Mouse (Mus musculus): ENCODE data around the gene Alpl. TPM values are rescaled to one million over a fixed set of nuclear protein-coding genes. Genes with fewer than 3 reads are reported as not detected.

The Alpl gene
- polyA plus RNA-seq, 1 experiment from 2014 or later, result 149 TPM

DNA sequence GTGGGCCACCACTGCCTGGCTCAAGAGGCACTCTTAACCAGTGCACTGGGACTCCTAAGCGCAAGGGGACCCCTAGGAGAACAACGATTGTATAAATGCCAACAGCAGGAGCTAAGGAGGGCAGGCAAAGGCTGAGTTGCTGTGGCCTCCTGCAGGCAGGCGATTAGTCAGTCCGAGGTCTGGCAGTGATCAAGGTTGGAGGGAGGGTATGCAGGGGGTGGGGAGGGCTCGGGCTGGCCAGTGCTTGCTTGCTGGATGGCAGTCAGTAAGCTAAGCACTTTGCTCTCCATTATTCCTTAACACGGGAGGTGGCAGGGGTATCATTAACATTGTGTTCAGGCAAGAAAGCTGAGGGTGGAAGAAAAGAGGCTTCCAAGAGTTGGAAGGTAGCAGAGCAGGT lies 34.2 kb upstream of the Alpl start:
- no peak for DNase-seq (ENCODE audit: low spot score)
- Histone ChIP-seq H3K9me3 (ENCODE audit: control insufficient read depth, low read length) (no peaks in the 10 kb centered on the region), H3K36me3 (ENCODE audit: control insufficient read depth, insufficient read depth, low read length) (no peaks in the 10 kb centered on the region), H3K9ac (ENCODE audit: low read depth, low read length) (no peak overlapping the region), H3K4me2 (ENCODE audit: low read depth, low read length) (no peak overlapping the region), H3K27me3 (replicated peaks; ENCODE audit: control insufficient read depth, insufficient read depth, low read length) (peaks cover 3% of the 10 kb centered on the region; the same call in 1 of the 2 replicates), H3K27ac (replicated peaks; ENCODE audit: low read depth, low read length) (no peak overlapping the region), H3K4me1 (ENCODE audit: control insufficient read depth, insufficient read depth, low read length) (no peaks in the 10 kb centered on the region), H3K4me3 (ENCODE audit: low read depth, low read length) (no peak overlapping the region)
- 11% methylated on average over 6 of the region's 6 CpGs for WGBS
- no peak for ATAC-seq (ENCODE audit: low read depth)

DNA sequence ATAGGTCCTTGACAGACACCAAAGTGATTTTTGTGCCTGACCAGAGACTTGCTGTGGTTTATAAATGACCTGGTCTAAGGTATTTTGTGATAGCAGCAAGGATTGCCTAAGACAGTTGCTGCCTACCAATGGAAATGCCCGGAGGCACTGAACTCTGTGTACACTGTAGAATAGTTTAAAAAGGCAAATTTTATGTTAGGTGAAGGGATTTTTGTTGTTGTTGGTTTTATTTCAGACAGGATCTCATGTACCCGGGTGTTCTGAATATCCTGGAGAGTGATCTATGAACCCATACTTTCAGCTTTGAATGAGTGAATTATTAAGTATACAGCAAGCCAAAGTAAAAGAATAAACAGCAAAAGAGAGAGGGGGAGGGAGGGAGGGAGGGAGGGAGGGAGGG lies 28.7 kb upstream of the Alpl start:
- 75% methylated on average over 2 of the region's 2 CpGs for WGBS
- DNase-seq (ENCODE audit: low spot score) (no peak), ATAC-seq (ENCODE audit: low read depth) (no peak)
- no peaks in the 10 kb centered on the region for H3K36me3 ChIP-seq (ENCODE audit: control insufficient read depth, insufficient read depth, low read length)
- no peaks in the 10 kb centered on the region for H3K4me1 ChIP-seq (ENCODE audit: control insufficient read depth, insufficient read depth, low read length)
- 0 out of 2 replicates have a peak, but pooled peaks cover 3% of the 10 kb centered on the region for H3K27me3 ChIP-seq (replicated peaks; ENCODE audit: control insufficient read depth, insufficient read depth, low read length)
- no peak overlapping the region for H3K27ac ChIP-seq (replicated peaks; ENCODE audit: low read depth, low read length)
- H3K9me3 ChIP-seq (ENCODE audit: control insufficient read depth, low read length), result peaks cover 2% of the 10 kb centered on the region; the same call in 1 of the 2 replicates
- H3K9ac ChIP-seq (ENCODE audit: low read depth, low read length), result no peak overlapping the region
- H3K4me3 ChIP-seq (ENCODE audit: low read depth, low read length), result no peak overlapping the region
- no peak overlapping the region for H3K4me2 ChIP-seq (ENCODE audit: low read depth, low read length)

DNA sequence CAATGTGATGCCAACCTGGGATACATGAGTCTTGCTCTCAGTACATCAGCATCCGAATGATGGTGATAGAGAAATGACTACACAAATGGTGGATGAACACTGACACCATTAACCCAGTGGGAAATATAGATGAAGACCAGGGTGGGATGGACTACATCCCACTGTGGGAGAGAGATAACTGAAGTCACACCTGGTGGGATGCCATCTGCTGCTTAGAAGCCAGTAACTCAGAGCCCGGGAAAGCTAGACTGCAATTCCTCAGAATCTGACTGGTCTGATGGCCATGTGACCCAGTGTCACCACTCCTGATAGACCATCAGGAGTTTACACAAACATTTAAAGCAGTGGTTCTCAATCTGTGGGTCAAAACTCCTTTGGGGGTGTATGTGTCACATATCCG lies 27.4 kb upstream of the Alpl start:
- no peak for ATAC-seq (ENCODE audit: low read depth)
- H3K9me3 ChIP-seq (ENCODE audit: control insufficient read depth, low read length), result peaks cover 4% of the 10 kb centered on the region; the same call in 1 of the 2 replicates
- no peak overlapping the region for H3K4me3 ChIP-seq (ENCODE audit: low read depth, low read length)
- H3K4me2 ChIP-seq (ENCODE audit: low read depth, low read length), result no peak overlapping the region
- H3K27ac ChIP-seq (replicated peaks; ENCODE audit: low read depth, low read length), result no peak overlapping the region
- H3K9ac ChIP-seq (ENCODE audit: low read depth, low read length), result no peak overlapping the region
- 0 out of 2 replicates have a peak, but pooled peaks cover 3% of the 10 kb centered on the region for H3K27me3 ChIP-seq (replicated peaks; ENCODE audit: control insufficient read depth, insufficient read depth, low read length)
- no peaks in the 10 kb centered on the region for H3K4me1 ChIP-seq (ENCODE audit: control insufficient read depth, insufficient read depth, low read length)
- no peak for DNase-seq (ENCODE audit: low spot score)
- H3K36me3 ChIP-seq (ENCODE audit: control insufficient read depth, insufficient read depth, low read length), result no peaks in the 10 kb centered on the region
- 85% methylated on average over 3 of the region's 3 CpGs for WGBS

DNA sequence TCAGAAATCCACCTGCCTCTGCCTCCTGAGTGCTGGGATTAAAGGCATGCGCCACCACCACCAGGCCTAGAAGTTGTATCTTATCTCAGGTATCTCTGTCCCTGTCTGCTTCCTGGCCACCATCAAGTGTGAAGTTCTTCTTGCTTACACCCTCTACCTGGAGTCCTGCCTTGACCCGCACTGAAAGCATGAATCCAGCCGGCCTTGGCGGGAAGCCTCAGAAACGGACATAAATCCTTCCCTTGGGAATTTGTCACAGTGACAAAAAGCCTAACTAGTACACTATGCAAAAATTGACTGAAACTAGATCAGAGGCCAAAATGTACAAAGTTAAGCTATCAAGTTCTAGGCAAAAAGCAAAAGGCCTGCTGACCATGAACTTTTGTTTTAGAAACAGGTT lies 26.4 kb upstream of the Alpl start:
- 90% methylated on average over 5 of the region's 5 CpGs for WGBS
- no peak overlapping the region for H3K4me3 ChIP-seq (ENCODE audit: low read depth, low read length)

DNA sequence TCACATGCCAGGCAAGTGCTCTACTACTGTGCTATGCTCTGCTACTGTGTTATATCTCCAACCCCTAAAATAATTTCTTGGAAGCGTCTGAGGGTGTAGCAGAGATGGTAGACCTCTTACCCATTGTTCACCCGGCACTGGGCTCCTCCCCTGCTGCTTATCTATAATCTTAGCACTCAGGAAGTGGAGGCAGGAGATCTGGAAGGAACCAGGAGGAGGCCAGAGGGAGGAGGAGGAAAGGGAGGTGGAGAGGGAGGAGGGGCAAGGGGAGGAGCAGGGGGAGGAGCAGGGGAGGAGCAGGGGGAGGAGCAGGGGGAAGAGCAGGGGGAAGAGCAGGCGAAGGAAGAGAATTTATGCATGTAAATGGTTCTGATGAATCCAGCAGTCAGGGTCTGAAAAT lies 24.5 kb upstream of the Alpl start:
- no peak overlapping the region for H3K4me3 ChIP-seq (ENCODE audit: low read depth, low read length)
- no peak for DNase-seq (ENCODE audit: low spot score)
- H3K4me1 ChIP-seq (ENCODE audit: control insufficient read depth, insufficient read depth, low read length), result no peaks in the 10 kb centered on the region
- H3K4me2 ChIP-seq (ENCODE audit: low read depth, low read length), result no peak overlapping the region
- ATAC-seq (ENCODE audit: low read depth), result no peak
- no peak overlapping the region for H3K9ac ChIP-seq (ENCODE audit: low read depth, low read length)
- H3K27me3 ChIP-seq (replicated peaks; ENCODE audit: control insufficient read depth, insufficient read depth, low read length), result no peaks in the 10 kb centered on the region
- no peak overlapping the region for H3K27ac ChIP-seq (replicated peaks; ENCODE audit: low read depth, low read length)
- peaks cover 4% of the 10 kb centered on the region; the same call in 1 of the 2 replicates for H3K9me3 ChIP-seq (ENCODE audit: control insufficient read depth, low read length)
- 41% methylated on average over 3 of the region's 3 CpGs for WGBS
- H3K36me3 ChIP-seq (ENCODE audit: control insufficient read depth, insufficient read depth, low read length), result no peaks in the 10 kb centered on the region

More for the DNA sequence above, 26.4 kb upstream of the Alpl start:
- Histone ChIP-seq H3K4me1 (ENCODE audit: control insufficient read depth, insufficient read depth, low read length) (no peaks in the 10 kb centered on the region), H3K9me3 (ENCODE audit: control insufficient read depth, low read length) (peaks cover 4% of the 10 kb centered on the region; the same call in 1 of the 2 replicates), H3K27me3 (replicated peaks; ENCODE audit: control insufficient read depth, insufficient read depth, low read length) (no peaks in the 10 kb centered on the region), H3K4me2 (ENCODE audit: low read depth, low read length) (no peak overlapping the region), H3K36me3 (ENCODE audit: control insufficient read depth, insufficient read depth, low read length) (no peaks in the 10 kb centered on the region), H3K9ac (ENCODE audit: low read depth, low read length) (no peak overlapping the region), H3K27ac (replicated peaks; ENCODE audit: low read depth, low read length) (no peak overlapping the region)
- no peak for DNase-seq (ENCODE audit: low spot score)
- ATAC-seq (ENCODE audit: low read depth), result no peak

DNA sequence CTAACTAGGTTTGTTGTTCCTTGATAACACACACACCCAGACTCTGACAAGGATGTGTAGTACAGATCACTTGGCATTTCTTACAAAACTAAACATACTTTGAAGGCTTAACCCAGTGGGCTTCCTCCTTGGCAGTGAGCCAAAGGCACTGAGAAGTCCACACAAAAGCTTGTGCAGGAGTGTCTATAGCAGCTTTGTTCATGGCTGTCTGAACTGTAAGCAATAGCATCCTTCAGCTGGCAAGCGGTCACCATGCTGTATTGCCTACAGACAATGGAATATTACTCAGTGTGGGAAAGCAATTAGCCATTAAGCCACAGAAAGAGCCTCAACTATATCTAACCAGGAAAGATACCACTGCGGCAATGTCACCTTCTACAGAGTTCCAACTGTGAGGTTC lies 23.3 kb upstream of the Alpl start:
- H3K4me1 ChIP-seq (ENCODE audit: control insufficient read depth, insufficient read depth, low read length), result no peaks in the 10 kb centered on the region
- no peak overlapping the region for H3K27ac ChIP-seq (replicated peaks; ENCODE audit: low read depth, low read length)
- no peaks in the 10 kb centered on the region for H3K36me3 ChIP-seq (ENCODE audit: control insufficient read depth, insufficient read depth, low read length)
- DNase-seq (ENCODE audit: low spot score), result peak; percentile 79
- H3K27me3 ChIP-seq (replicated peaks; ENCODE audit: control insufficient read depth, insufficient read depth, low read length), result no peaks in the 10 kb centered on the region
- H3K9me3 ChIP-seq (ENCODE audit: control insufficient read depth, low read length), result peaks cover 4% of the 10 kb centered on the region; the same call in 1 of the 2 replicates
- ATAC-seq (ENCODE audit: low read depth), result peak; percentile 82
- H3K4me3 ChIP-seq (ENCODE audit: low read depth, low read length), result no peak overlapping the region
- H3K9ac ChIP-seq (ENCODE audit: low read depth, low read length), result no peak overlapping the region
- WGBS, result 83% methylated on average over 2 of the region's 2 CpGs
- H3K4me2 ChIP-seq (ENCODE audit: low read depth, low read length), result no peak overlapping the region

DNA sequence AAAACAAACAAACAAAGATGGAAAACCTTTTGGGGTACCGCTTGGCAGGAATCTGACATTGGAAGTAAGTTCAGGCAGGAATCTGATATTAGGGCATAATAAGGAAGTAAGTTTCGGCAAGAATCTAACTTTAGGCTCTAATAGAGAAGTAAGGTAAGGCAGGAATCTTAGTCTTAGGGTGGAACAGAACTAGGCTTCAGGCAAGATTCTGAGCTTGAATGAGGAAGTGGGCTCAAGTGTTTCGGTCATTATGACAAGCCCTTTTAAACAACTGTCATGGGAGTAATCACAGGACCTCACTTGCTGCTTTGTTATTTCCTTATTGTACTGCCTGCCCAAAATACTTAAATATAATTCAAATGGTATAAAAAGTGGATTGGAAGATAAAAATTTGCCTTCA lies 22.2 kb upstream of the Alpl start:
- Histone ChIP-seq H3K27me3 (replicated peaks; ENCODE audit: control insufficient read depth, insufficient read depth, low read length) (no peaks in the 10 kb centered on the region), H3K4me3 (ENCODE audit: low read depth, low read length) (no peak overlapping the region), H3K27ac (replicated peaks; ENCODE audit: low read depth, low read length) (no peak overlapping the region), H3K9me3 (ENCODE audit: control insufficient read depth, low read length) (peaks cover 4% of the 10 kb centered on the region; the same call in 1 of the 2 replicates), H3K9ac (ENCODE audit: low read depth, low read length) (no peak overlapping the region), H3K4me1 (ENCODE audit: control insufficient read depth, insufficient read depth, low read length) (peaks cover 5% of the 10 kb centered on the region; the same call in 1 of the 2 replicates), H3K36me3 (ENCODE audit: control insufficient read depth, insufficient read depth, low read length) (no peaks in the 10 kb centered on the region), H3K4me2 (ENCODE audit: low read depth, low read length) (no peak overlapping the region)
- ATAC-seq (ENCODE audit: low read depth), result no peak
- 82% methylated on average over 3 of the region's 3 CpGs for WGBS
- DNase-seq (ENCODE audit: low spot score), result no peak

DNA sequence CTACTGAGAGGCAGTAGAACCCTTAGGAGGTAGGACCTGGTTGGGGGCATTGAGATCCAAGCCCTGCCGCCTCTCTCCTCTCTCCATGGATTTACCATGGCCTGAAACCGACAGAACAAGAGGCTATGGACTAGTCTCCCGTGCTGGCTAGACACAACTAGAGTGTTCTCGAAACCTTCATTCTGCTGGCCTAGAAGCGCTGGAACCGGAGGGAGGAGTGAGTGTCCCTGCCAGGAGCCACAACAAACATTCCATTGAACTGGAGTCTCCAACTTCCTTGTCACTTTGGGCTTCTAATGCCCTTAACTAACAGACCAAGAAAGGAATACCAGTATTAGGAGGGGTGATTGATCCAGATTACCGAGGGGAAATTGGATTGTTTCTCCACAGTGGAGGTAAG lies 20.0 kb upstream of the Alpl start:
- Histone ChIP-seq H3K4me1 (ENCODE audit: control insufficient read depth, insufficient read depth, low read length) (peaks cover 6% of the 10 kb centered on the region; the same call in 1 of the 2 replicates), H3K27me3 (replicated peaks; ENCODE audit: control insufficient read depth, insufficient read depth, low read length) (no peaks in the 10 kb centered on the region), H3K36me3 (ENCODE audit: control insufficient read depth, insufficient read depth, low read length) (no peaks in the 10 kb centered on the region), H3K9ac (ENCODE audit: low read depth, low read length) (no peak overlapping the region), H3K4me3 (ENCODE audit: low read depth, low read length) (no peak overlapping the region), H3K4me2 (ENCODE audit: low read depth, low read length) (no peak overlapping the region), H3K9me3 (ENCODE audit: control insufficient read depth, low read length) (peaks cover 4% of the 10 kb centered on the region; the same call in 1 of the 2 replicates), H3K27ac (replicated peaks; ENCODE audit: low read depth, low read length) (no peak overlapping the region)
- ATAC-seq (ENCODE audit: low read depth) (no peak), DNase-seq (ENCODE audit: low spot score) (no peak)
- WGBS, result 72% methylated on average over 7 of the region's 7 CpGs

DNA sequence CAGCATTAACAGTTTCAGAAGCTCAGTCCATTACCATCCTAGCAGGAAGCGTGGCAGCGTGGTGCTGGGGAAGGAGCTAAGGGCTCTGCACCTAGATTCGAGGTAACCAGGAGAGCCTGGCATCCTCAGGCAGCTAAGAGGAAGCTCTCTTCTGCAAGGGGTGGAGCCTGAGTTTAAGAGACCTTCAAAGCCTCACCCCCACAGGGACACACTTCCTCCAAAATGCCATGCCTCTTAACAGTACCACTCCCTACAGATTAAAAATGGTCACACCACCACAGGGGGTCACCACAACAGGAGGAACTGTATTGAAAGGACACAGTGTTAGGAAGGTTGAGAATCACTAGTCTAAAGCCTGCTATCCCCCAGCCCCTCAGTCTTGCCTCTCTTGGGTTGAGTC lies 19.3 kb upstream of the Alpl start:
- ATAC-seq (ENCODE audit: low read depth) (no peak), DNase-seq (ENCODE audit: low spot score) (no peak)
- no peak overlapping the region for H3K27ac ChIP-seq (replicated peaks; ENCODE audit: low read depth, low read length)
- peaks cover 6% of the 10 kb centered on the region; the same call in 1 of the 2 replicates for H3K4me1 ChIP-seq (ENCODE audit: control insufficient read depth, insufficient read depth, low read length)
- 79% methylated on average over 3 of the region's 3 CpGs for WGBS
- no peak overlapping the region for H3K9ac ChIP-seq (ENCODE audit: low read depth, low read length)
- no peaks in the 10 kb centered on the region for H3K27me3 ChIP-seq (replicated peaks; ENCODE audit: control insufficient read depth, insufficient read depth, low read length)
- peaks cover 4% of the 10 kb centered on the region; the same call in 1 of the 2 replicates for H3K9me3 ChIP-seq (ENCODE audit: control insufficient read depth, low read length)
- H3K36me3 ChIP-seq (ENCODE audit: control insufficient read depth, insufficient read depth, low read length), result no peaks in the 10 kb centered on the region
- no peak overlapping the region for H3K4me2 ChIP-seq (ENCODE audit: low read depth, low read length)
- H3K4me3 ChIP-seq (ENCODE audit: low read depth, low read length), result no peak overlapping the region
